Mouse (Mus musculus): ENCODE results near the gene Itih4. TPM values are rescaled to one million over a fixed set of nuclear protein-coding genes. Genes with fewer than 3 reads are reported as not detected.

The Itih4 gene
- polyA plus RNA-seq, 1 experiment, result not detected

GRCm38 (mm10) chr14:30951154-30951825, 65.0 kb downstream of the Itih4 start, which contains the start of gene Nek4:
Gene Nek4, plus strand, starts transcription at chr14:30951377.
- TF ChIP-seq GATA1 (IDR thresholded peaks at IDR 0.05; ENCODE audit: low read length), result no peak

Other genes with a start within 250 kb of the Itih4 start
- gene Rft1, start 232.1 kb upstream of the Itih4 start, polyA plus RNA-seq (2012), result 5.7 and 6.0 TPM in 2 replicates
- gene Sfmbt1, start 171.6 kb upstream of the Itih4 start, polyA plus RNA-seq (2012), result 2.2 and 2.3 TPM in 2 replicates
- gene Tmem110, start 60.9 kb upstream of the Itih4 start, polyA plus RNA-seq (2012), result 12.2 and 16.5 TPM in 2 replicates
- gene Mustn1, start 7.3 kb upstream of the Itih4 start, polyA plus RNA-seq (2012), result 0.08 TPM in 2 replicates
- not detected in 2 replicates for gene Itih3, start 37.3 kb downstream of the Itih4 start, polyA plus RNA-seq (2012)
- not detected in 2 replicates for gene Itih1, start 56.8 kb downstream of the Itih4 start, polyA plus RNA-seq (2012)
- gene Nek4, start 64.9 kb downstream of the Itih4 start, polyA plus RNA-seq (2012), result 6.3 and 7.3 TPM in 2 replicates
- gene Glt8d1, start 114.9 kb downstream of the Itih4 start, polyA plus RNA-seq (2012), result 3.8 and 5.6 TPM in 2 replicates
- 20.9 and 23.5 TPM in 2 replicates for gene Spcs1, start 115.2 kb downstream of the Itih4 start, polyA plus RNA-seq (2012)
- 14.9 and 18.7 TPM in 2 replicates for gene Pbrm1, start 132.7 kb downstream of the Itih4 start, polyA plus RNA-seq (2012)
- 18.9 and 25.4 TPM in 2 replicates for gene Gnl3, start 132.7 kb downstream of the Itih4 start, polyA plus RNA-seq (2012)
- 122 and 131 TPM in 2 replicates for gene Smim4, start 242.5 kb downstream of the Itih4 start, polyA plus RNA-seq (2012)
- 240 and 457 TPM in 2 replicates for gene Nt5dc2, start 244.6 kb downstream of the Itih4 start, polyA plus RNA-seq (2012)

All from G1E-ER4 (cell line).